Mouse (Mus musculus) heart, postnatal 0 days (tissue): ENCODE results near the gene Hivep2.

ENCODE experiments used
- CTCF ChIP-seq: IDR thresholded peaks from 2 replicates; pipeline ENCODE4 v1.5.1; 2016; ENCODE audit warnings: antibody characterized with exemption, control low read depth, low read depth
- EP300 ChIP-seq: IDR thresholded peaks from 2 replicates; pipeline ENCODE4 v1.6.1; 2016; ENCODE audit warnings: antibody characterized with exemption, low read depth

GRCm38 (mm10) chr10:14168869-14169566, 203.1 kb downstream of the Hivep2 start:
- TF ChIP-seq EP300 (no peak), CTCF (no peak)
